Mouse (Mus musculus) kidney, embryonic 15.5 days (tissue): ENCODE results near the gene Ecm1. TPM values are rescaled to one million over a fixed set of nuclear protein-coding genes. Genes with fewer than 3 reads are reported as not detected.

Experiments
- ATAC-seq: fragments of 200-750 bp; cut with Nextera tagmentation; replicated peaks from 2 replicates; pipeline ENCODE4 v1.8.0; 2017; ENCODE audit warnings: moderate TSS enrichment; ENCODE audit not compliant: low FRiP score
- H3K27ac ChIP-seq: fragments of 300-500 bp; sonication (generic); 2 replicates; pipeline ENCODE4 v1.5.1; 2015; ENCODE audit warnings: mild to moderate bottlenecking, inconsistent platforms
- H3K27me3 ChIP-seq: fragments of 300-500 bp; sonication (generic); 2 replicates; pipeline ENCODE4 v1.6.1; 2015; ENCODE audit warnings: inconsistent platforms
- H3K36me3 ChIP-seq: fragments of 300-500 bp; sonication (generic); 2 replicates; pipeline ENCODE4 v1.6.1; 2015; ENCODE audit warnings: inconsistent platforms
- H3K4me1 ChIP-seq: fragments of 300-500 bp; sonication (generic); 2 replicates; pipeline ENCODE4 v1.6.1; 2015; ENCODE audit warnings: inconsistent platforms
- H3K4me2 ChIP-seq: fragments of 300-500 bp; sonication (generic); 2 replicates; pipeline ENCODE4 v1.6.1; 2015; ENCODE audit warnings: moderate library complexity, mild to moderate bottlenecking, inconsistent platforms
- H3K4me3 ChIP-seq: fragments of 300-500 bp; sonication (generic); replicated peaks from 2 replicates; pipeline ENCODE4 v1.5.1; 2015; ENCODE audit warnings: mild to moderate bottlenecking, inconsistent platforms
- H3K9ac ChIP-seq: fragments of 300-500 bp; sonication (generic); 2 replicates; pipeline ENCODE4 v1.6.1; 2015; ENCODE audit warnings: mild to moderate bottlenecking, inconsistent platforms
- H3K9me3 ChIP-seq: fragments of 300-500 bp; sonication (generic); replicated peaks from 2 replicates; pipeline ENCODE4 v1.6.1; 2016; ENCODE audit warnings: inconsistent platforms
- WGBS: fragments of 180-500 bp; shearing (Covaris S2); methylation state at CpG from one replicate; pipeline ENCODE4 v1.1.7; 2015; ENCODE audit warnings: mixed read lengths; 5-methylcytosine and 5-hydroxymethylcytosine counted together
- polyA plus RNA-seq: library from polyadenylated mRNA; unstranded; fragments of >200 nt; fragmentation: Nextera tagmentation; extraction: Ambion mirVana; gene quantifications from 2 replicates; pipeline ENCODE4 v1.2.1, GENCODE M21; 2015

The Ecm1 gene
- polyA plus RNA-seq, 1 experiment from 2014 or later, result 231 TPM

- H3K4me3 ChIP-seq, result no peak overlapping the region
- H3K4me1 ChIP-seq, result peaks cover 2% of the 10 kb centered on the region; the same call in 1 of the 2 replicates
- ATAC-seq, result no peak
- H3K27me3 ChIP-seq, result no peaks in the 10 kb centered on the region
- H3K27ac ChIP-seq, result no peak overlapping the region
- H3K9ac ChIP-seq, result no peak overlapping the region
- H3K9me3 ChIP-seq, result no peaks in the 10 kb centered on the region
- WGBS, result 81% methylated on average over 2 of the region's 2 CpGs
- no peak overlapping the region for H3K4me2 ChIP-seq
- H3K36me3 ChIP-seq, result no peaks in the 10 kb centered on the region
These were observed 21.2 kb downstream of the Ecm1 start for GRCm38 (mm10) chr3:95718153-95718552.

DNA sequence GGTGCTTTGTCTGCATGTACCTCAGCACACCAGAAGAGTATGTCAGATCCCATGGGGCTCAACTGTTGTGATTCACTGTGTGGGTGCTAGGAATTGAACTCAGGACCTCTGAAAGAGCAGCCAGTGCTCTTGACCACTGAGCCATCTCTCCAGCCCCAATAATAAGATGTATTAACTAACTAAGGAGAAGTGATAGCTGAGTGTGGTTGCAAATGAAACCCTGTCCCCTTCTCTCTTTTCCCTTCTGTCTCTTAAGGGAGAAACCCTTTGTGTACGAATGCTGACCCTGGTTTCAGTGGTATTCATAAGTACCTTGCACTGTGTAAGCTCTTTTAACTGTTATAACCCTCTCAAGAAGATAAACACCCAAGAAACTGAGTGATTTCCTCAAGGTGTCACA is 23.3 kb downstream of the Ecm1 start:
- Histone ChIP-seq H3K4me1 (peaks cover 2% of the 10 kb centered on the region; the same call in 1 of the 2 replicates), H3K27me3 (no peaks in the 10 kb centered on the region), H3K27ac (no peak overlapping the region), H3K4me3 (no peak overlapping the region), H3K9me3 (no peaks in the 10 kb centered on the region), H3K4me2 (no peak overlapping the region), H3K36me3 (no peaks in the 10 kb centered on the region), H3K9ac (no peak overlapping the region)
- WGBS, result 85% methylated on average over 1 of the region's 1 CpGs
- no peak for ATAC-seq

GRCm38 (mm10) chr3:95709967-95710366 is 29.4 kb downstream of the Ecm1 start:
- Histone ChIP-seq H3K27ac (no peak overlapping the region), H3K9ac (no peak overlapping the region), H3K4me2 (no peak overlapping the region), H3K4me3 (no peak overlapping the region), H3K4me1 (no peaks in the 10 kb centered on the region), H3K36me3 (no peaks in the 10 kb centered on the region), H3K9me3 (no peaks in the 10 kb centered on the region), H3K27me3 (no peaks in the 10 kb centered on the region)
- no peak for ATAC-seq

- Histone ChIP-seq H3K27me3 (no peaks in the 10 kb centered on the region), H3K27ac (no peak overlapping the region), H3K4me3 (no peak overlapping the region), H3K9me3 (no peaks in the 10 kb centered on the region), H3K4me2 (no peak overlapping the region), H3K36me3 (no peaks in the 10 kb centered on the region), H3K9ac (no peak overlapping the region), H3K4me1 (no peaks in the 10 kb centered on the region)
- no peak for ATAC-seq
- WGBS, result 85% methylated on average over 4 of the region's 4 CpGs
These were observed 30.3 kb downstream of the Ecm1 start for GRCm38 (mm10) chr3:95709044-95709443.

GRCm38 (mm10) chr3:95707497-95707896 is 31.9 kb downstream of the Ecm1 start:
- no peaks in the 10 kb centered on the region for H3K27me3 ChIP-seq
- H3K9me3 ChIP-seq, result no peaks in the 10 kb centered on the region
- H3K4me3 ChIP-seq, result no peak overlapping the region
- no peaks in the 10 kb centered on the region for H3K36me3 ChIP-seq
- H3K9ac ChIP-seq, result no peak overlapping the region
- no peak for ATAC-seq
- no peak overlapping the region for H3K27ac ChIP-seq
- no peak overlapping the region for H3K4me2 ChIP-seq
- H3K4me1 ChIP-seq, result no peaks in the 10 kb centered on the region
- WGBS, result 68% methylated on average over 7 of the region's 7 CpGs

- Histone ChIP-seq H3K9me3 (no peaks in the 10 kb centered on the region), H3K36me3 (no peaks in the 10 kb centered on the region), H3K4me3 (no peak overlapping the region), H3K4me2 (no peak overlapping the region), H3K9ac (no peak overlapping the region), H3K4me1 (peaks cover 12% of the 10 kb centered on the region), H3K27ac (no peak overlapping the region), H3K27me3 (no peaks in the 10 kb centered on the region)
- no peak for ATAC-seq
- WGBS, result 92% methylated on average over 4 of the region's 4 CpGs
These were observed 33.1 kb downstream of the Ecm1 start for GRCm38 (mm10) chr3:95706273-95706672.

GRCm38 (mm10) chr3:95704612-95705011 is 34.8 kb downstream of the Ecm1 start:
- no peak for ATAC-seq
- WGBS, result 85% methylated on average over 4 of the region's 4 CpGs
- H3K9me3 ChIP-seq, result no peaks in the 10 kb centered on the region
- H3K36me3 ChIP-seq, result no peaks in the 10 kb centered on the region
- no peak overlapping the region for H3K9ac ChIP-seq
- no peaks in the 10 kb centered on the region for H3K27me3 ChIP-seq
- no peak overlapping the region for H3K4me3 ChIP-seq
- H3K4me1 ChIP-seq, result peaks cover 28% of the 10 kb centered on the region
- no peak overlapping the region for H3K27ac ChIP-seq
- no peak overlapping the region for H3K4me2 ChIP-seq

DNA sequence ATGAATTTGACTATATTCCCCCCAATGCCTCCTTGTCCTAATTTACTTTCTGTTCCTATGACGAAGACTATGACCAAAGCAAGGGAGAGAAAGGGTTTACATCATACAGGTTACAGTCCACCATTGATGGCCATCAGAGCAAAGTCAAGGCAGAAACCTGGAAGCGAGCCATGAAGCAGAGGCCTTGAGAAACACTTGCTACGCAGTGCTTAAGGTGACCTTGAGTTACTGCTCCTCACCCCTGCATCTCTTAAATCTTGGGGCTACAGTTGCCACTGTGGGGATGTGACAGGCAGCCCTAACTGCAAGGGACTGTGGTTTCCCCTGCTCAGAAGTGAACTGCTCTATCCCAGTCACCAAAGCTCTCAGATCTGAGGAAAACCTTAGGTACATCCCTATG is 36.1 kb downstream of the Ecm1 start:
- Histone ChIP-seq H3K9ac (no peak overlapping the region), H3K4me3 (no peak overlapping the region), H3K27ac (no peak overlapping the region), H3K9me3 (no peaks in the 10 kb centered on the region), H3K36me3 (no peaks in the 10 kb centered on the region), H3K4me1 (peaks cover 28% of the 10 kb centered on the region), H3K4me2 (no peak overlapping the region), H3K27me3 (no peaks in the 10 kb centered on the region)
- no peak for ATAC-seq
- 86% methylated on average over 3 of the region's 3 CpGs for WGBS

DNA sequence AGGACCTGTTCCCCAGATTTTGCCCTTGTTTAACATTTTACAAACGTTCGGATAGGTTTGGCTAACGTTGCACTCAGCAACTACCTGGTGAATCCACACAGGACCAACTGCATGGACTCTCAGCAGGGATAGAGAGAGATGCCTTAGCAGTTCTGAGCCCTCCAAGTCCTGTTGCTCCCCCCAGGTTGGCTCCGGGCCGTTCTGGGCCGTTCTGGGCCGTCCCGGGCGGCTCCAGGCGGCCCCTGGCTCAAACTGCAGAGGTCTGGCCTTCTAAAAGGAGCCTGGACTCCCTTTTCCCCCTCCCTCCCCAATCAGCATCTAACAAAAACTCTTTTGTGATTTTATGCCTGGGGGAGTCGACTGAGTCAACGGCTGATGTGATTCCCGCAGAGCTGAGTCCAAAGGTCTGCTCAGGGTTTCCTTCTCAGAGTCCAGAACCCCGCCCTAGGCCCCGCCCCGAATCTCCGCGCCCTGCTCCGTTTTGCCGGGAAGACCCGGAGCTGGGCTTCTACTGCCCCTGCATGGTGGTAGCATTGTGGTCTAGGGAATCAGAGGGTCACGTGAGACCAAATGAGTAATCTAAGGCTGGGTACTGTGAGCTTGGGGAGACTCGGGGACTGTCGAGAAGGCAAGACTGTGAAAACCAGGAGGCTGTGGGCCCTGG is 37.4 kb downstream of the Ecm1 start:
- Histone ChIP-seq H3K27ac (peak overlapping the region; percentile 91), H3K4me3 (peak overlapping the region; percentile 40), H3K4me1 (peaks cover 28% of the 10 kb centered on the region), H3K36me3 (no peaks in the 10 kb centered on the region), H3K9me3 (no peaks in the 10 kb centered on the region), H3K4me2 (peak overlapping the region; percentile 75), H3K9ac (peak overlapping the region; percentile 58), H3K27me3 (no peaks in the 10 kb centered on the region)
- ATAC-seq, result peak; percentile 96
- WGBS, result 5% methylated on average over 24 of the region's 24 CpGs

DNA sequence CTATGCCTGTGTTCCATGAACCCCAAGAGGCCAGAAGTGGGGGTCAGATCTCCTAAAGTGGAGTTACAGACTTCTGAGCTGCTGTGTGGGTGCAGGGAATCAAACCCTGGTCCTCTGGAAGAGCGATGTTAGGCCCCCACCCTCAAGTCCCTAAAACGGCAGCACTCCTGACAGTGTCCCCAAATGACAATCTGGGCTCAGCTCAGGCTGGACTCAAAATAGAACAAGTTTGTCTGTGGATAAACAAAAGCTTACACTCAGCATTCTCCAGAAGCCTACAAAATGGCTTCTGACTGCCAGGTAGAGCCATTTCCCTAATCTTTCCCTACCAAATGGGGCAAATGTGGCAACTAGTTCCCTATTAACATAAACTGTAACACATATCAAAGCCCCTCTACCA is 38.3 kb downstream of the Ecm1 start:
- ATAC-seq, result no peak
- H3K27me3 ChIP-seq, result no peaks in the 10 kb centered on the region
- no peak overlapping the region for H3K4me3 ChIP-seq
- no peak overlapping the region for H3K4me2 ChIP-seq
- peak overlapping the region; percentile 91 for H3K27ac ChIP-seq
- 86% methylated on average over 2 of the region's 2 CpGs for WGBS
- peaks cover 35% of the 10 kb centered on the region for H3K4me1 ChIP-seq
- no peaks in the 10 kb centered on the region for H3K9me3 ChIP-seq
- H3K36me3 ChIP-seq, result no peaks in the 10 kb centered on the region
- no peak overlapping the region for H3K9ac ChIP-seq

DNA sequence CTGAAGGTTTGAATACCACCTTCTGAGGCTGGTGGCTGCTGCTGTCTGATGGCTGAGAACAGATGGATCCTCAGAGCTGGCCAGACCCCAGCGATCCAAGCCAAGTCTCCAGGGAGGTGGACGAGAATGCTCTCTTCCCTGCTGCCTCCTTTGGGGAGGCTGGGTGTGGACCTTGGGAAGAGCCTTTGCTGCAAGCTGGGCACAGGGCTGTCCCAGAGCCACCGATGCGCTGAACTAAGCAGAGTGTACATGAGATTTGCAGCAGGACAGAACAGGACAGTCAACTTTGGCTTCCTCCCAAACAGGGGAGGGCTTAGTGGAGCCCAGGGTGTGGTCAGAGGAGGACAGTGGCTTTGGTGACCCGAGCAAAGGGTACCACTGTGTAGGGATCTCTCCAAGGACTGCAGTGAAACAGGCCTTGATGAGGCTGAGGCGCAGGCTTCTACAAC is 39.1 kb downstream of the Ecm1 start:
- Histone ChIP-seq H3K9me3 (no peaks in the 10 kb centered on the region), H3K4me1 (peaks cover 40% of the 10 kb centered on the region), H3K9ac (no peak overlapping the region), H3K36me3 (no peaks in the 10 kb centered on the region), H3K27me3 (no peaks in the 10 kb centered on the region), H3K4me2 (no peak overlapping the region), H3K4me3 (no peak overlapping the region), H3K27ac (peak overlapping the region; percentile 33; the same call in 1 of the 2 replicates)
- WGBS, result 62% methylated on average over 6 of the region's 6 CpGs
- no peak; the same call in 1 of the 2 replicates for ATAC-seq

- ATAC-seq, result no peak
- H3K36me3 ChIP-seq, result no peaks in the 10 kb centered on the region
- no peaks in the 10 kb centered on the region for H3K27me3 ChIP-seq
- H3K9me3 ChIP-seq, result no peaks in the 10 kb centered on the region
- no peak overlapping the region for H3K4me3 ChIP-seq
- H3K9ac ChIP-seq, result no peak overlapping the region
- H3K4me2 ChIP-seq, result no peak overlapping the region
- H3K4me1 ChIP-seq, result peaks cover 50% of the 10 kb centered on the region
- no peak overlapping the region for H3K27ac ChIP-seq
- WGBS, result 88% methylated on average over 4 of the region's 4 CpGs
These were observed 41.1 kb downstream of the Ecm1 start for GRCm38 (mm10) chr3:95698286-95698685.

- Histone ChIP-seq H3K27ac (peak overlapping the region; percentile 7; the same call in 1 of the 2 replicates), H3K4me2 (no peak overlapping the region), H3K4me3 (no peak overlapping the region), H3K9me3 (no peaks in the 10 kb centered on the region), H3K36me3 (no peaks in the 10 kb centered on the region), H3K4me1 (peaks cover 39% of the 10 kb centered on the region), H3K27me3 (no peaks in the 10 kb centered on the region), H3K9ac (no peak overlapping the region)
- ATAC-seq, result no peak
- 20% methylated on average over 7 of the region's 7 CpGs for WGBS
These were observed 43.0 kb downstream of the Ecm1 start for GRCm38 (mm10) chr3:95696360-95696759.
